Mouse (Mus musculus): Measurements from ENCODE around the gene Dbndd2.

- TF ChIP-seq CTCF (IDR thresholded peaks at IDR 0.05; ENCODE audit: low read depth): no peak
- TF ChIP-seq EP300 (IDR thresholded peaks at IDR 0.05; ENCODE audit: low read depth): no peak
Measured at GRCm38 (mm10) chr2:164496331-164496730, 10.4 kb downstream of the Dbndd2 start.

Data from liver, embryonic 14.5 days (tissue).